Mouse (Mus musculus) forebrain, embryonic 11.5 days (tissue): ENCODE data around the gene Ugt2a1. TPM values are rescaled to one million over a fixed set of nuclear protein-coding genes. Genes with fewer than 3 reads are reported as not detected.
"Not testable (repeated sequence)": the region's sequence is repeated elsewhere in the genome, so short reads cannot be mapped to it uniquely, and the experiment has no call there.

Experiments
- ATAC-seq: fragments of 200-750 bp; cut with Nextera tagmentation; replicated peaks from 2 replicates; pipeline ENCODE4 v1.8.0; 2017; ENCODE audit warnings: moderate TSS enrichment; ENCODE audit not compliant: low FRiP score
- DNase-seq: peaks from one replicate; pipeline ENCODE4 v3.0.0-alpha.2; 2017; ENCODE audit warnings: low spot score
- H3K27ac ChIP-seq: fragments of 300-500 bp; sonication (generic); 2 replicates; pipeline ENCODE4 v1.5.1; 2014; ENCODE audit warnings: low read depth, low read length
- H3K27me3 ChIP-seq: fragments of 300-500 bp; sonication (generic); 2 replicates; pipeline ENCODE4 v1.6.1; 2014; ENCODE audit warnings: mild to moderate bottlenecking, low read length, mixed read lengths; ENCODE audit not compliant: control insufficient read depth, insufficient read depth
- H3K36me3 ChIP-seq: fragments of 300-500 bp; sonication (generic); 2 replicates; pipeline ENCODE4 v1.6.1; 2014; ENCODE audit warnings: mild to moderate bottlenecking, low read length, moderate library complexity, mixed read lengths; ENCODE audit not compliant: control insufficient read depth, insufficient read depth
- H3K4me1 ChIP-seq: fragments of 300-500 bp; sonication (generic); replicated peaks from 2 replicates; pipeline ENCODE4 v1.6.1; 2014; ENCODE audit warnings: low read length, mixed read lengths; ENCODE audit not compliant: control insufficient read depth, insufficient read depth
- H3K4me2 ChIP-seq: fragments of 300-500 bp; sonication (generic); 2 replicates; pipeline ENCODE4 v1.6.1; 2014; ENCODE audit warnings: low read depth, mild to moderate bottlenecking, low read length, moderate library complexity, mixed read lengths; ENCODE audit not compliant: severe bottlenecking
- H3K4me3 ChIP-seq: fragments of 300-500 bp; sonication (generic); 2 replicates; pipeline ENCODE4 v1.5.1; 2014; ENCODE audit warnings: low read depth, low read length
- H3K9ac ChIP-seq: fragments of 300-500 bp; sonication (generic); 2 replicates; pipeline ENCODE4 v1.6.1; 2014; ENCODE audit warnings: low read length
- H3K9me3 ChIP-seq: fragments of 300-500 bp; sonication (generic); 2 replicates; pipeline ENCODE4 v1.6.1; 2016; ENCODE audit warnings: low read length, mixed read lengths; ENCODE audit not compliant: control insufficient read depth
- WGBS: fragments of 180-500 bp; shearing (Covaris S2); extraction: QIAGEN DNeasy Blood & Tissue Kit; methylation state at CpG from one replicate; pipeline ENCODE4 v1.1.7; 2014; 5-methylcytosine and 5-hydroxymethylcytosine counted together
- polyA plus RNA-seq: library from polyadenylated mRNA; unstranded; fragments of >200 nt; fragmentation: Nextera tagmentation; extraction: Ambion mirVana; gene quantifications from 2 replicates; pipeline ENCODE4 v1.2.1, GENCODE M21; 2014

Gene Ugt2a1
- polyA plus RNA-seq, 1 experiment from 2014 or later, result 0.59 TPM

DNA sequence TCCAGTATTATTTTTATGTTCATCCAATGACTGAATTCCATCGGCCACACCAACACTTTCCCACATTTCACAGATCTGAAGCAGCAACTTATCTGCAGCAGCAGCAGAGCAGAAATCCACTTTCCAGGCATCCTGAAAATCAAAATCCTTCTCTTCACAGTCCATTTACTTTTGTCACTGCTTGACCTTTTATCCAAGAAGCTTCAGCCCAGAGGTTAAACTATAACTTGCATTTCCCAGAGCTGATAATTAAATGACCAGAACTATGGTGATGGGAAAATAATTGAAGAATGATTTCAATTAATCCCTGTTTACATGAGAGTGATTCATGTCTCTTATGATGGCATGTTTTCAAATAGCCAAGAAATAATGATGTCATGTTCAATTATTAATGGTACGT is 66.6 kb downstream of the Ugt2a1 start, which contains the start of gene Ugt2b38:
Gene Ugt2b38, minus strand, starts transcription at position 163 of the 400 bp plus-strand sequence.
- not testable (repeated sequence) for DNase-seq, H3K27ac ChIP-seq, H3K4me3 ChIP-seq, H3K9ac ChIP-seq, H3K4me2 ChIP-seq, ATAC-seq, H3K4me1 ChIP-seq, H3K27me3 ChIP-seq, H3K9me3 ChIP-seq, H3K36me3 ChIP-seq
- WGBS, result 89% methylated on average over 1 of the region's 2 CpGs

Other genes starting within 250 kb of the Ugt2a1 start
- not detected in 2 replicates for gene Ugt2b37, start 236.1 kb downstream of the Ugt2a1 start, polyA plus RNA-seq
- gene Ugt2a3, start 153.7 kb downstream of the Ugt2a1 start, polyA plus RNA-seq, result not detected in 2 replicates
- not detected in 2 replicates for gene Ugt2b38, start 66.7 kb downstream of the Ugt2a1 start, polyA plus RNA-seq
- gene Ugt2a2, start 8.6 kb downstream of the Ugt2a1 start, polyA plus RNA-seq, result not detected in 2 replicates
- not detected in 2 replicates for gene Gm43638, start 4.1 kb downstream of the Ugt2a1 start, polyA plus RNA-seq
- 0.16 TPM in 1 of 2 replicates, not detected in the other for gene Sult1b1, start 47.3 kb upstream of the Ugt2a1 start, polyA plus RNA-seq
- gene Sult1d1, start 78.2 kb upstream of the Ugt2a1 start, polyA plus RNA-seq, result not detected in 2 replicates
- gene Sult1e1, start 100.7 kb upstream of the Ugt2a1 start, polyA plus RNA-seq, result 1.1 and 1.3 TPM in 2 replicates
- not detected in 2 replicates for gene Csn1s1, start 175.3 kb upstream of the Ugt2a1 start, polyA plus RNA-seq
- not detected in 2 replicates for gene Csn2, start 208.8 kb upstream of the Ugt2a1 start, polyA plus RNA-seq